Mouse (Mus musculus) myocyte (in vitro differentiated cells): ENCODE measurements at regions not wholly inside any gene's neighbourhood (a gene's known extent, or its start where the extent isn't known, plus 50 kb on each side); places are given as distances from the start of the nearest gene placed in this dataset.

Experiments used
- H3K27me3 ChIP-seq: one replicate; pipeline ENCODE4 v1.6.1; 2011; ENCODE audit not compliant: control insufficient read depth, insufficient read depth, insufficient read length
- H3K36me3 ChIP-seq: one replicate; pipeline ENCODE4 v1.6.1; 2011; ENCODE audit not compliant: control insufficient read depth, insufficient read depth
- H3K4me2 ChIP-seq: one replicate; pipeline ENCODE4 v1.6.1; 2011; ENCODE audit warnings: low read depth, control low read depth
- H3K4me3 ChIP-seq: one replicate; pipeline ENCODE4 v1.5.1; 2011; ENCODE audit warnings: mild to moderate bottlenecking, control low read depth, moderate library complexity
- H3K79me2 ChIP-seq: one replicate; pipeline ENCODE4 v1.6.1; 2011; ENCODE audit not compliant: control insufficient read depth, insufficient read depth
- H3ac ChIP-seq: one replicate; pipeline ENCODE4 v1.6.1; 2011; ENCODE audit not compliant: control insufficient read depth, insufficient read length
- CEBPB ChIP-seq: IDR thresholded peaks from 2 replicates; pipeline ENCODE4 v1.6.1; 2011; ENCODE audit warnings: mild to moderate bottlenecking, moderate library complexity; ENCODE audit not compliant: poor library complexity, insufficient read depth, severe bottlenecking
- E2F4 ChIP-seq: IDR thresholded peaks from one replicate; pipeline ENCODE4 v1.6.1; 2011; ENCODE audit warnings: mild to moderate bottlenecking, control low read depth, moderate library complexity; ENCODE audit not compliant: insufficient read depth
- MAX ChIP-seq: IDR thresholded peaks from one replicate; pipeline ENCODE4 v1.6.1; 2011; ENCODE audit warnings: low read depth, mild to moderate bottlenecking, control low read depth
- MYOD1 ChIP-seq, 3 experiments: IDR thresholded peaks; one replicate each; pipeline ENCODE4 v1.6.1; 2011; ENCODE audit warnings: control low read depth in 2 of 3, low read depth in 2 of 3, mild to moderate bottlenecking in 2 of 3, moderate library complexity in 1 of 3; ENCODE audit not compliant: insufficient read length in 2 of 3, control insufficient read depth in 1 of 3
- MYOG ChIP-seq, 3 experiments: IDR thresholded peaks; one replicate each; pipeline ENCODE4 v1.6.1; 2011; ENCODE audit warnings: control low read depth in 2 of 3, low read depth in 2 of 3, mild to moderate bottlenecking in 2 of 3; ENCODE audit not compliant: insufficient read length in 2 of 3, control insufficient read depth in 1 of 3, insufficient read depth in 1 of 3
- POLR2A ChIP-seq: IDR thresholded peaks from one replicate; pipeline ENCODE4 v1.6.1; 2011; ENCODE audit warnings: low read depth, mild to moderate bottlenecking, control low read depth, moderate library complexity; ENCODE audit not compliant: insufficient read length
- POLR2AphosphoS2 ChIP-seq: IDR thresholded peaks from one replicate; pipeline ENCODE4 v1.6.1; 2011; ENCODE audit warnings: low read depth, control low read depth; ENCODE audit not compliant: insufficient read length
- REST ChIP-seq: IDR thresholded peaks from one replicate; pipeline ENCODE4 v1.6.1; 2011; ENCODE audit warnings: mild to moderate bottlenecking, control low read depth, moderate library complexity; ENCODE audit not compliant: insufficient read depth, insufficient read length
- SRF ChIP-seq: IDR thresholded peaks from one replicate; pipeline ENCODE4 v1.6.1; 2011; ENCODE audit warnings: low read depth; ENCODE audit not compliant: control insufficient read depth, insufficient read length
- TCF12 ChIP-seq: IDR thresholded peaks from one replicate; pipeline ENCODE4 v1.6.1; 2011; ENCODE audit warnings: mild to moderate bottlenecking, control low read depth; ENCODE audit not compliant: poor library complexity, insufficient read depth, severe bottlenecking
- TCF3 ChIP-seq: IDR thresholded peaks from one replicate; pipeline ENCODE4 v1.6.1; 2011; ENCODE audit warnings: low read depth, control low read depth; ENCODE audit not compliant: insufficient read length
- USF1 ChIP-seq: IDR thresholded peaks from one replicate; pipeline ENCODE4 v1.6.1; 2011; ENCODE audit warnings: low read depth, mild to moderate bottlenecking, control low read depth, moderate library complexity

DNA sequence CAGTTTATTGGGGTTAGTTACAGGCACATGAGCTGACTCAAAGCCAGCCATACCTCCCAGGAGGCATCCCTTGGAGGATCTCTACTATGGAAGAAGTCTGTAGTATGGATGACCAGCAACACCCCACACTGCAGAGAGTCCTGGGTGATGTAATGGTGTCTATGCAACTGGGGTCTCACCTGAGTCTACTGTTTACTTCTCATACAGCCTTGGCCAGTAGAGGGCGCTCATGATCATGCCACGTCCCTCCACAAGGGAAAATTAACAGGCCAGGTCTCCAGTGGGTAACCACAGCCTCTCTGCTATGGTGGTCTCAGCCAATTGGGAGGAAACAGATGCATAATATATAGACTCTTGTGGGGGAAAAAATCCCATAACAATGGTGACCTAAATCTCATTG, 111.7 kb downstream of the Cdh26 start:
- H3K36me3 ChIP-seq, result no peaks in the 10 kb centered on the region
- no peaks in the 10 kb centered on the region for H3K79me2 ChIP-seq
- no peak for TF ChIP-seq TCF12
- TF ChIP-seq POLR2AphosphoS2, result no peak
- TF ChIP-seq MYOG (IDR thresholded peaks at IDR 0.05; ENCODE audit: control insufficient read depth in 1 of 3, insufficient read depth in 1 of 3, insufficient read length in 2 of 3, low read depth in 2 of 3), result no peak
- no peak for TF ChIP-seq REST
- no peak for TF ChIP-seq SRF
- no peak for TF ChIP-seq POLR2A
- no peak for TF ChIP-seq USF1
- TF ChIP-seq E2F4, result no peak
- no peak for TF ChIP-seq CEBPB
- TF ChIP-seq MAX, result no peak
- TF ChIP-seq TCF3, result no peak
- TF ChIP-seq MYOD1 (IDR thresholded peaks at IDR 0.05; ENCODE audit: control insufficient read depth in 1 of 3, insufficient read length in 2 of 3, low read depth in 2 of 3), result no peak
- H3ac ChIP-seq, result no peak overlapping the region
- no peaks in the 10 kb centered on the region for H3K27me3 ChIP-seq
- no peak overlapping the region for H3K4me3 ChIP-seq
- no peak overlapping the region for H3K4me2 ChIP-seq

DNA sequence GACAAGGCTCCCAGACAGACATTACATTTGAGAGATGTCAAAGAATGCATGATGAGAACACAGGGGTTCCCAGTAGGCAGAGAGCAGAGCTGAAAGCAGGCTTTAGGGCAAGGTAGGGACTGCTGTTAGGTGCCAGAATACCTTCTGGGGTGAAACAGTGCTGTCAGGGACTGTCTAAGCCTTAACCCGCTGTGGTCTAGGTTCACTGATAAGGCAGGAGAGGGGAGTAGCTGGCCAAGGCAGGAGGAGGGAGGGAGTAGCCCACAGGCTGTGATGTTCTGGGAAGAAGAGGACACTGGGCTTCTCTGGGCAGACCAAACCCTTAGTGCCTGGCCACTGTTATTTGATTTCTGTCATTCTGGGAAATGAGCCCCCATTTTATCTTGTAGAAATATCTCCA, 114.1 kb downstream of the Cdh26 start:
- H3K79me2 ChIP-seq, result no peaks in the 10 kb centered on the region

DNA sequence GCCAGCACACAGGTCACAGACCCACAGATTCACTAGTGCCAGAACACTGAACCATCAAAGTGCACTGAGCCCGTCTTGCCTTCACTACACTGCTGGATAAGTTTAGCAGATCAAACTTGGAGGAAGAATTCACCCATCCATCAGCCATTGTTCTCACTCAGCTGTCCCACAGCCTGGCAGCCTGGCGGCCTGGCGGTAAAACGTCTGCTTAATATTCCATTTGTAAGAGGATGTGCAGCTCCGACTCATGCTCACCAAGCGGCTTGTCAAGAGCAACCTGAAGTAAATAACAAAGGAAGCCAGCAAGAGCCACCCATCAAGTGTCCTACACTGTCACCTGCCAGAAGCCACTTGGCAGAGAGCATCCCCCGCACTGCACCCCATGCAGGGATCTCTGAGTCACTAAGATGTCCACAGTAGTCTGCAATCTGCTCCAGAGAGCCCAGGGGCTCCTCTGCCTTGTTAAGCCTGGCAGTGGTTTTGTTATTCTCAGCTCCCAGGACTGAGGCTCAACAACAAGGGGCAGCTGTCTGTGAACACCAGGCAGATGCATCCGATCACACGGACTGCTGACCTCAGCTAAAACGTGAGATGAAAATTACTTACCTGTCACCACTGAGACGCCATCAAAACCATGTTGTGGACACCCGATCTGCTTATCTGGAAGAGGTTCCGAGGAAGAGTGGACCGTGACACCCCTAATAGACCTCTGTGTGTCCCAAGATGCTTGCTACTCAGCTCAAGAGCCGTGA, 115.4 kb downstream of the Cdh26 start:
- H3K27me3 ChIP-seq, result no peaks in the 10 kb centered on the region
- H3K36me3 ChIP-seq, result no peaks in the 10 kb centered on the region
- H3K4me3 ChIP-seq, result no peak overlapping the region
- H3ac ChIP-seq, result no peak overlapping the region
- no peak overlapping the region for H3K4me2 ChIP-seq
- TF ChIP-seq MYOG (IDR thresholded peaks at IDR 0.05; ENCODE audit: control insufficient read depth in 1 of 3, insufficient read depth in 1 of 3, insufficient read length in 2 of 3, low read depth in 2 of 3) (no peak), USF1 (no peak), TCF12 (no peak), TCF3 (no peak), POLR2A (no peak), CEBPB (no peak), MAX (no peak), MYOD1 (IDR thresholded peaks at IDR 0.05; ENCODE audit: control insufficient read depth in 1 of 3, insufficient read length in 2 of 3, low read depth in 2 of 3) (no peak), E2F4 (no peak), POLR2AphosphoS2 (no peak), REST (no peak)
- H3K79me2 ChIP-seq, result no peaks in the 10 kb centered on the region

More for the DNA sequence above, 114.1 kb downstream of the Cdh26 start:
- H3K4me3 ChIP-seq, result no peak overlapping the region
- no peak for TF ChIP-seq TCF3
- no peak for TF ChIP-seq E2F4
- TF ChIP-seq CEBPB, result no peak
- TF ChIP-seq TCF12, result no peak
- no peak for TF ChIP-seq POLR2A
- TF ChIP-seq USF1, result no peak
- no peak for TF ChIP-seq REST
- TF ChIP-seq MYOD1 (IDR thresholded peaks at IDR 0.05; ENCODE audit: control insufficient read depth in 1 of 3, insufficient read length in 2 of 3, low read depth in 2 of 3), result no peak
- no peak for TF ChIP-seq POLR2AphosphoS2
- TF ChIP-seq MYOG (IDR thresholded peaks at IDR 0.05; ENCODE audit: control insufficient read depth in 1 of 3, insufficient read depth in 1 of 3, insufficient read length in 2 of 3, low read depth in 2 of 3), result no peak
- no peak for TF ChIP-seq MAX
- TF ChIP-seq SRF, result no peak
- no peak overlapping the region for H3K4me2 ChIP-seq
- no peaks in the 10 kb centered on the region for H3K36me3 ChIP-seq
- H3ac ChIP-seq, result no peak overlapping the region
- no peaks in the 10 kb centered on the region for H3K27me3 ChIP-seq

DNA sequence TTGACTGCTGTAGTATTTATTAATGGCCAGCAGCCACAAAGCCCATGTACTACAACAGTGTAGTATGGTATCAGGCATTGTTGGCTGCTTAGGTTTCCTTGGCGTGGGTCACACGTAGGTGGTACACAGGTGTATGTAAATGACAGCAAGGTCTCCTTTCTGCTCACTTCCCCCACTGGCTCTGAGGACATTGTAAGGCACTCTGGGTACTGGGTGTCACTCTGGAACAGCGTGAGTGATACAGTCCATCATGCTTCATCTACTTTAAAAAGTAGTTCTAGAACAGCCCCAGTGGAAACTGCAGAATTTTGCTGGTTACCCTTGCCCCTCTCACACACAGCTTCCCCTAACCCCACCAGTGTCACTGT, 116.0 kb downstream of the Cdh26 start:
- Histone ChIP-seq H3K4me3 (no peak overlapping the region), H3K27me3 (no peaks in the 10 kb centered on the region), H3K36me3 (no peaks in the 10 kb centered on the region), H3K79me2 (no peaks in the 10 kb centered on the region), H3ac (no peak overlapping the region), H3K4me2 (no peak overlapping the region)
- no peak for TF ChIP-seq MYOG (IDR thresholded peaks at IDR 0.05; ENCODE audit: control insufficient read depth in 1 of 3, insufficient read depth in 1 of 3, insufficient read length in 2 of 3, low read depth in 2 of 3)
- no peak for TF ChIP-seq MYOD1 (IDR thresholded peaks at IDR 0.05; ENCODE audit: control insufficient read depth in 1 of 3, insufficient read length in 2 of 3, low read depth in 2 of 3)
- TF ChIP-seq TCF12, result no peak
- TF ChIP-seq POLR2AphosphoS2, result no peak
- TF ChIP-seq CEBPB, result no peak
- no peak for TF ChIP-seq E2F4
- TF ChIP-seq REST, result no peak
- TF ChIP-seq POLR2A, result no peak

DNA sequence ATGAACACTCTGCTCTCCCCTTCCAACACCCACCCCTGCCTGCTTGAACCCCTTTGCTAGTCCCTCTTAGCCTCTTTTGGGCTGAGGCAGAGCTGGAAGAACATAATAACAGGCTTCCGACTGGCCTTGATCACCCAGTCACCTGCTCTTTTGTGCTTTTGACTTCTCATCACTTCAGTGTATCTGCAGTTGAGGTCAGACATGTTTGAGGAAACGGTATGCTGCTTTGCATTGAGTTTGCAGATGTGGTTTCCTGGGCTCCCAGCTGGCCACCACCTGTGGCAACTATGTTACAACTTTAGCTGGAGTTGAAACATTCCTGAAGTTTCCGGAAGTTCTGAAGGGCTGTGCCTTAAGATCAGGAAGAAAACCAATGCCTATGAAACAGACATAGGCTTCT, 116.6 kb downstream of the Cdh26 start:
- Histone ChIP-seq H3K4me2 (no peak overlapping the region), H3K27me3 (no peaks in the 10 kb centered on the region), H3K79me2 (no peaks in the 10 kb centered on the region), H3ac (no peak overlapping the region), H3K4me3 (no peak overlapping the region), H3K36me3 (no peaks in the 10 kb centered on the region)
- TF ChIP-seq USF1, result no peak
- TF ChIP-seq TCF12, result no peak
- no peak for TF ChIP-seq MAX
- TF ChIP-seq MYOD1 (IDR thresholded peaks at IDR 0.05; ENCODE audit: control insufficient read depth in 1 of 3, insufficient read length in 2 of 3, low read depth in 2 of 3), result no peak
- no peak for TF ChIP-seq TCF3
- no peak for TF ChIP-seq REST
- TF ChIP-seq SRF, result no peak
- TF ChIP-seq POLR2A, result no peak
- TF ChIP-seq E2F4, result no peak
- TF ChIP-seq MYOG (IDR thresholded peaks at IDR 0.05; ENCODE audit: control insufficient read depth in 1 of 3, insufficient read depth in 1 of 3, insufficient read length in 2 of 3, low read depth in 2 of 3), result no peak
- no peak for TF ChIP-seq CEBPB
- TF ChIP-seq POLR2AphosphoS2, result no peak
